Mouse (Mus musculus): ENCODE results near the gene Brd2. TPM values are rescaled to one million over a fixed set of nuclear protein-coding genes. Genes with fewer than 3 reads are reported as not detected.

Brd2 gene
- total and polyA plus RNA-seq, 3 experiments: 99.5 to 252 (median 189) TPM

DNA sequence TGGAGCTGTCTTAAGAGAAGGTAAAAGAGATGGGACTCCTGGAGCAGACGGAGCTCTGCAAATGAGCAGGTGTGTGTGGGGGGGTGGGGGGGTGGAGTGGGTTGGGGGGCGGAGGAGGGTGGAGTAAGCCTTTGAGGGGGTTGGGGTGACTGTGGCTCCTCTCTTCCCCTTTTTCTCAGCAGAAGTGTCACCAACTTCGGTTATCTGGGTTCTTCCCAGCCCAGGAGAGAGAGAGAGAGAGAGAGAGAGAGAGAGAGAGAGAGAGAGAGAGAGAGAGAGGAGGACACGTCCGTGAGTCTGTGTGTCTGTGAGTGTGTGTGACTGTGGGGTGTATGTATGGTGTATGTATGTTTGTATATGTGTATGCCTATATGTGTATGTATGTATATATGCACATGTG is 21.0 kb upstream of the Brd2 start (continued):
- TF ChIP-seq MAX (IDR thresholded peaks at IDR 0.05; ENCODE audit: low read length): no peak
- 0 out of 2 replicates have a peak, but pooled peaks have one; percentile 5 for TF ChIP-seq ZC3H11A (IDR thresholded peaks at IDR 0.05; ENCODE audit: low read depth, low read length)
- 0 out of 2 replicates have a peak, but pooled peaks have one; percentile 22 for TF ChIP-seq MAFK (IDR thresholded peaks at IDR 0.05; ENCODE audit: borderline replicate concordance, low read depth, low read length)
- TF ChIP-seq NRF1 (IDR thresholded peaks at IDR 0.05; ENCODE audit: insufficient read depth, low read depth, low read length, poor library complexity, severe bottlenecking): no peak
- TF ChIP-seq MEF2A (IDR thresholded peaks at IDR 0.05; ENCODE audit: extremely low read depth, insufficient replicate concordance, low read depth, low read length, poor library complexity, severe bottlenecking): no peak
- TF ChIP-seq ETS1 (IDR thresholded peaks at IDR 0.05; ENCODE audit: low read depth, low read length): peak; percentile 85

DNA sequence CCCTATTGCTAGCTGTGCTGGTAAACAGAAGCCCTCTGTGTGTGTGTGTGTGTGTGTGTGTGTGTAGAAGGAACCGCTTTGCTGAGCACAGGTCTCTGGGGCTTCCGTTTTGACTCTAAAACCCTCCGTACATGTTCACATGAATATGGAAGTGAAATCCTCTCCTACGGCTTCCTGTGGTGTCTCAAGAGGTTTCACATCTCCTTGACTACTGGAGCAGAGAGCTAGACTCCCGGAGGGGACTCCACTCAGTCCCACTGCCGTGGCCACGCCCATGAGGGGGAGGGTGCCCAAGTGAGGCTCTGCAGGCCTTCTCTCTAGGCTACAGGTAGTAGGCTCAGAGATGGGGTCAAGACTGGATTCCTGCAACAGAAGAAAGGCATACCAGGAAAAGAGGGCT is 20.6 kb upstream of the Brd2 start, which contains the start of gene H2-DMb2:
Gene H2-DMb2 (plus strand): TSS at position 275 of the 400 bp plus-strand sequence.
- H3K9ac ChIP-seq (ENCODE audit: control insufficient read depth, low read depth, low read length, poor library complexity, severe bottlenecking): peak within 1 kb of the TSS; percentile 44
- peaks cover 0 to 20% of the 10 kb centered on the region in 2 experiments; a peak in 2 of 4 replicates for H3K36me3 ChIP-seq (ENCODE audit: control insufficient read depth in 1 of 2, insufficient read depth in 2 of 2, low read length in 2 of 2)
- peak within 1 kb of the TSS; percentile 30 to 40 for H3K4me3 ChIP-seq (ENCODE audit: control insufficient read depth in 1 of 2, insufficient read depth in 1 of 2, low read depth in 2 of 2, low read length in 2 of 2)
- no peak for TF ChIP-seq MEF2A (IDR thresholded peaks at IDR 0.05; ENCODE audit: extremely low read depth, insufficient replicate concordance, low read depth, low read length, poor library complexity, severe bottlenecking)
- 0 out of 2 replicates have a peak, but pooled peaks have one; percentile 20 for TF ChIP-seq ETS1 (IDR thresholded peaks at IDR 0.05; ENCODE audit: low read depth, low read length)
- TF ChIP-seq ZKSCAN1 (IDR thresholded peaks at IDR 0.05; ENCODE audit: low read depth, low read length): no peak
- TF ChIP-seq SIN3A (IDR thresholded peaks at IDR 0.05; ENCODE audit: low read length): 0 out of 2 replicates have a peak, but pooled peaks have one; percentile 12
- no peak for TF ChIP-seq UBTF (IDR thresholded peaks at IDR 0.05; ENCODE audit: borderline replicate concordance, insufficient read depth, low read depth, low read length)
- peak; percentile 20; the same call in 1 of the 2 replicates for TF ChIP-seq MAZ (IDR thresholded peaks at IDR 0.05; ENCODE audit: low read depth, low read length)
- TF ChIP-seq TBP (IDR thresholded peaks at IDR 0.05; ENCODE audit: low read depth, low read length): peak; percentile 48; the same call in 1 of the 2 replicates
- TF ChIP-seq MAX (IDR thresholded peaks at IDR 0.05; ENCODE audit: low read length): no peak
- no peak for TF ChIP-seq MYB (IDR thresholded peaks at IDR 0.05; ENCODE audit: low read depth, low read length)
- no peak for TF ChIP-seq KAT2A (conservative IDR thresholded peaks at IDR 0.05; ENCODE audit: low read depth, low read length)
- no peak for TF ChIP-seq ZC3H11A (IDR thresholded peaks at IDR 0.05; ENCODE audit: low read depth, low read length)
- TF ChIP-seq POLR2A (IDR thresholded peaks at IDR 0.05; ENCODE audit: control insufficient read depth in 1 of 2, insufficient read depth in 1 of 2, low read depth in 1 of 2, low read length in 2 of 2, poor library complexity in 1 of 2): peak in 1 of 2 experiments; percentile 55; a peak in 2 of 4 replicates
- no peak for TF ChIP-seq MAFK (IDR thresholded peaks at IDR 0.05; ENCODE audit: borderline replicate concordance, low read depth, low read length)
- TF ChIP-seq POLR2AphosphoS5 (IDR thresholded peaks at IDR 0.05; ENCODE audit: borderline replicate concordance, low read depth, low read length): no peak
- 0 out of 4 replicates have a peak, but pooled peaks of 1 of the 2 experiments have one; percentile 1 for TF ChIP-seq EP300 (IDR thresholded peaks at IDR 0.05; ENCODE audit: low read depth in 1 of 2, low read length in 2 of 2)
- TF ChIP-seq NELFE (IDR thresholded peaks at IDR 0.05; ENCODE audit: low read depth, low read length): no peak; the same call in 1 of the 2 replicates
- TF ChIP-seq CHD2 (IDR thresholded peaks at IDR 0.05; ENCODE audit: low read length): no peak
- no peak for TF ChIP-seq SMC3 (IDR thresholded peaks at IDR 0.05; ENCODE audit: low read depth, low read length)
- TF ChIP-seq CTCF (IDR thresholded peaks at IDR 0.05 in 2 of 3, conservative IDR thresholded peaks at IDR 0.05 in 1 of 3; ENCODE audit: control insufficient read depth in 1 of 3, insufficient read depth in 1 of 3, low read depth in 2 of 3, low read length in 3 of 3, poor library complexity in 1 of 3, severe bottlenecking in 1 of 3): no peak
- peaks cover 19 to 36% of the 10 kb centered on the region in 2 experiments for H3K4me1 ChIP-seq (ENCODE audit: control insufficient read depth in 1 of 2, insufficient read depth in 2 of 2, low read length in 2 of 2)
- peak within 1 kb of the TSS; percentile 71 for H3K27ac ChIP-seq (ENCODE audit: control insufficient read depth, low read depth, low read length)
- peak; percentile 90 for DNase-seq (ENCODE audit: low read depth, low spot score)
- no peaks in the 10 kb centered on the region for H3K79me2 ChIP-seq (ENCODE audit: control insufficient read depth, insufficient read depth, low read length, poor library complexity)
- H3K27me3 ChIP-seq (ENCODE audit: control insufficient read depth in 1 of 2, insufficient read depth in 2 of 2, low read length in 2 of 2): no peaks in the 10 kb centered on the region
- H3K9me3 ChIP-seq (replicated peaks; ENCODE audit: insufficient read depth, low read length): no peaks in the 10 kb centered on the region
